Mouse (Mus musculus): ENCODE measurements around the gene Rftn2.

Gene Rftn2

DNA sequence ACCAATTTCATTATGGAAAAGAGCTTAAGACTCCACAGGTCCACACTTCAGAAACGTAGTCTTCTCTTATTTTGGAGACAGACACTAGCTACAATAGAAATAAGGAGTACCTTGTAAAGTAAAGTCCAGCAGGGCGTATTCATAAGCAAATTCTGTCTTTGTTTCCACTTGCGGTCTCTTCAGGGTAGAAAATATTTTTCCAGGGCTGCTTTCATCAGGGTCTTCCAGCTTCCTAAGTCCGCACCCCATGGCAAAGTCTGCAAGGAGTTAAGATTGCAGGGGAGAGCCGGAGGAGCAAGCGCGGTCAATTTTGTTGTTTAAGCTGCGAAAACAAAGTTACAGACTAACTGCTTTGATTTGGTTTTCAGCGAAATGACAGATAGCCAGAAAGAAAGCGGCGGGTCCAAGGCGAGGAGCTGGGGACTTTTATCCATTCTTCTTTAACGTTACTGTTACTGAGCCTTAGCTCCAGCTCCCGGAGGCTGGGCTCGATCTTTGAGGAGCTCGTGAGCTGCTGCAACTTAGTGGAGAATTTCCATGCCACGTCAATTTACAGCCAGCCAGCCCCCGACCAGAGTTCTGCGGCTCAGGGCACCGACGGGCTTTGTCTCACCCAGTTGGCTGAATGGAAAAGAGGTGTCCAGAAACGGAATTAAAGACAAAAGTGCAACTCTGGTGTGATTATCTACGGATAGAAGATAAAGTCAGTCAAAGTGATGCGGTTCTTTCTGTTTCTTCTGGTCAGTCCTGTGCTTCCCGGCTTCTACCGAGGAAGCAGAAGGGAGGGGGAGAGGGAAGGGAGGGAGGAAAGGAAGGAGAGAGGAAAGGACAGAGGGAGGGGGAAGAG is at the start of gene Rftn2:
Gene Rftn2, minus strand, starts transcription at position 772 of the 847 bp plus-strand sequence.
- no peak for DNase-seq

GRCm38 (mm10) chr1:55265447-55265846 is 38.9 kb upstream of the Rftn2 start:
- DNase-seq: no peak

- no peak for DNase-seq
These were observed 37.8 kb upstream of the Rftn2 start for GRCm38 (mm10) chr1:55264385-55264784.

DNA sequence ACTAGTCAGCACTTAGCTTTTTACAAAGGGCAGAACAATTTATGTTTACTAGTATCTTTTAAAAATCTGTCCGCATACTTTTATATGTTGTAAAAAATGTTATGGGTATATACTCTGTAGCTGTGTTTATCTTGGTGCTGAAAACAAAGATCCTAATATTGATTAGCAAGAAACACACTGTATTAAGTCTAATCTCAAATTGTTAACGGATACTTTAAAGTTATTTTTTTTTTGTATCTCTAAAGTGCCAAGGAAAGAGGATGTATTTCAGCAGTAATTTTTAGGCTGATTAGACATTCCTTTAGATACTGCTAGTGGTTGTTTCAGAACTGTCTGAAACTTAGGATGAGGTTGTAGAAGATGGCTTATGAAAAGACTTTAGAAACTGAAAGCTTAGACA is 19.8 kb upstream of the Rftn2 start:
- DNase-seq: no peak

DNA sequence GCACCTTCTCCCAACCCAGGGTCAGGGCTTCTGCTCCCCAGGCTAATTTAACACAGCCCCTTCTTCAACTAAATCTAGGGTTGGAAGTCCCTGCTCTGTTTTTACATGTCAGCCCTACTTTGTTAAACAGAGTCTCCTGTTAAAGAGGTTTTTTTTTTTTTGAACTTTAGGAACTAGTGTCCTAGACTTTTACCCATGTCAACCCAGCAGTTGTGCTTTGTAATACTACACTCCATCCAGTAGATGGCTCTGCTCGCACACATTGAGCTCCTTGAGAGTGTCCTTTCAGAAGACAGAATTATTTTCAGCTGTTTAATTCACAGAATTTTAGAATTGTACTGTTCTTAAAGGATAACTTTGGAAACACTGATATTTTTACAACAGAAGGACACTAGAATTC is 12.7 kb upstream of the Rftn2 start:
- no peak for DNase-seq

DNA sequence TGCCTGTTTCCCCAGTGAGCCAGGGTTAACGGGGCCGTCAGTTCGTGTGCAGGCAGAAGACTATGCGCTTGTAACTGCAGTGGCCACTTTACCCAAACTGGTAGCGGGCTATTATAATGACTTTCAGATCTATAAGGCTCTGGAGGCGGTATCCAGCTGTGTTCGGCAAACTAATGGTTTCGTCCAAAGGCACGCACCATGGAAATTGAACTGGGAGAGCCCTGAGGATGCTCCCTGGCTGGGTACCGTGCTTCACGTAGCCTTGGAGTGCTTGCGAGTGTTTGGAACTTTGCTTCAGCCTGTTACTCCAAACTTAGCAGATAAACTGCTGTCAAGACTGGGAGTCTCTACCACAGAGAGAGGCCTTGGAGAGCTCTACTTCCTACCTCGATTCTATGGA is 11.9 kb upstream of the Rftn2 start:
- DNase-seq: no peak

- DNase-seq: peak; percentile 36
These were observed 11.1 kb upstream of the Rftn2 start for GRCm38 (mm10) chr1:55237643-55238161.

- peak; percentile 91 for DNase-seq
These were observed 10.5 kb upstream of the Rftn2 start, which contains the start of gene Mars2 for GRCm38 (mm10) chr1:55236890-55237642. Gene Mars2, plus strand, starts transcription at chr1:55237177.

DNA sequence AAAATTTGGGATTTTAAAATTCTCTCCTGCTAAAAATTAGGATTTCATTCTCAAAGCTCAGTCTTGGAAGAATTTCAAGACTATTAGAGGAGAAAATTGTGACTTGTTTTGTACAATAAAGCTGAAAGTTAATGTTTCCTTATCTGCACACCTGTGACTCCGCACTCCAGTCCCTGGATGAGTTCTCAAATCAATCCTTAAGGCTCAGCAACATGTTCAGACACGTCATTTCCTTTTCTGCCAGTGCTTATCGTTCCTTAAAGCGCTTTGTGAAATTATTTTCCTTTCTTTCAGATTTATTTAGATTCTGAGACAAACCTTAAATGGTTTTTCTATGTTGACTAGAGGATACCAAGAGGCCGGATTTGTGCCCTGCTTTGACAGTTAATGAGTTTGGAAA is 9.9 kb upstream of the Rftn2 start:
- DNase-seq: no peak

DNA sequence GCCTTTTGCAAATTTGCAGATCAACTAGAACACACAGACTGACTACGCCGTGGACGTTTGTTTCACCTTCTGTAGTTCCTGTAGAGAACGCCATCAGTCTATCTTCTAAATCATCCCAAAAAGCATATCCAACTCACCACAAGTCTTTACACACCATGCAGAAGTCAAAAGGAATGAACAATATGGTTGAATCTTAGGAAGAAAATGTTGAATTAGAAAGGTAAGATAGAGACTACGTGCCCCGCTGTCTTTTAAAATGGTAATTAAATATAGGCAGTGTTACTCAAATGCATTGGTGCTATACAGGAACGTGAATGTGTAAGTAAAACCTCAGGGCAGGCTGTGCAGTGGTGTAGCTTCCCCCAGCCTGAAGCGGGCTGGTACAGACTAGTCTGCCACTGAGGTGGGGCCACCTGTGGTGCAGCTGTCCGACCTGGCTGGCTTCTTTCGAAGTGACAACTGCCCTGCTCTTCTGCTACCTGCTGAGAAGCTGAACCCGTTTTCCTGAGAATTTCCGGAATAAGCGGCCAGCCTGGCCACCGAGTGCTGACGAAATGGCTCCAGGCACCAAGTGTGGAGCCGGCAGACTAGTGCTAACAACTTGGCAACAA is 8.4 kb upstream of the Rftn2 start:
- no peak for DNase-seq

DNA sequence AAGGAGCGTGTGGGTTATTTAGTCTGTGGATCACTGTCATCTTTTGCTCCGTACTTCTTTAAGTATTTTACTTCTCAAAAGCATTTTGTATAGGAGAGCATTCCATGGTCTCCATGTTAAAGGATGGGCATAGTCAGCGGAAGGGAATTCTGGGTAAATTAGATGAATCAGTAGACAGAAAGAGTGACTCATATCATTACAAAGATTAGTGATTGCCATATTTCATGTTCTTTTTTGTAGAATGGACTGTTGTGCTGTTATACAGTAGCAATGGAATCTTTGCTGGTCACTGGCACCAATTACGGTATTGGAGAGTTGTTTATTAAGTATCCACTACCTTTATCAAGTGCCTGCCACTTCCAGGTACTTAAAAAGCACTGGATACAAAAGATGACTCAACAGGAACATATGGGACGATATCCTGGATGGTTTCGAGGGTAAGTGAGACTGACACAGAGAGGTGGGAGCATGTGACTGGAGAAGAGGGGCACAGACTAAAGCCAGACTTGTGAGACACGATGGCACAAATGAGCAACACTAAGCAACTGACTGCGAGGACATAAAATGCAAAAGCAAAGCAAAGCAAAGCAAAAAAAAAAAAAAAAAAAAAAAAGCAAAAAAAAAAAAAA is 1.8 kb upstream of the Rftn2 start:
- no peak for DNase-seq

- no peak for DNase-seq
These were observed 794 bp upstream of the Rftn2 start for GRCm38 (mm10) chr1:55227376-55227775.

DNA sequence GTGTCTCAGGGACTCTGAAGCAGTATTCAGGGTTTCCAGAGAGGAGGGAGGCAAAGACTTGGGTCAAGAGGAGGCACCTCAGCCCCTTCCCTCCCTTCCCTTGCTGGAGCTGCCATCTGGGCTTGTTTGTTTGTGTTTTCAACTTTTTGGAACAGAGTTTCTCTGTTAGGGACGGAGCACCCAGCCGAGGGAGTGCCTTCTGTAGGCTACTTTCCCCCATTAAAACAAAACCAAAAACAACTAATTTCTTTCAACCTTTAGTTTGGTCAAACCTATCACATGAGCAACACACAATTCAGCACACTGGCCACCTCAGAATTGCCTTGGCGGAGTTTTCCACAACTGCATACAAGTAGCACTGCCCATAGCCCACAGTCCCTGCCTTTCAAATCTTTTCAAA is 1.2 kb downstream of the Rftn2 start:
- DNase-seq: no peak

DNA sequence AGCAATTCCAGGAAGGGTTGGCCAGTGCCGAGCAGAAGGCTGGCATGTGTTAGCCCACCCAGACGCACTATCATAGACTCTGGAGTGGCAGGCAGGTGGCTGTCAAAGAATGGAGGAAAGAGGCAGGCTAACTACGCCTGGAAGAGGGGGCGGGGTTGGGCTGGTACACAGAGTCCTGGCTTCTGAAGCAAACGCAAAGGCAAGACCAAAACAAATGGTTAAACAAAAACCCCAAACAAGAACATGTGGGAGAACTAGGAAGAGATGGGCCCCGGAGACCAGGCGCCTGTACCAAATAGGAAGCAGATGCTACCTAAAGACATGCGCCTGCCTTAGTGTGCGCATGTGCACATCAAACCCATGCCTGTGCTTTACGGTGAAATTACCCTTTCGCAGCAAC is 2.5 kb downstream of the Rftn2 start:
- DNase-seq: no peak

- no peak for DNase-seq
These were observed 3.6 kb downstream of the Rftn2 start for GRCm38 (mm10) chr1:55223026-55223425.

- no peak for DNase-seq
These were observed 5.2 kb downstream of the Rftn2 start for GRCm38 (mm10) chr1:55221352-55221751.

- DNase-seq: no peak
These were observed 9.4 kb downstream of the Rftn2 start for GRCm38 (mm10) chr1:55217191-55217590.

DNA sequence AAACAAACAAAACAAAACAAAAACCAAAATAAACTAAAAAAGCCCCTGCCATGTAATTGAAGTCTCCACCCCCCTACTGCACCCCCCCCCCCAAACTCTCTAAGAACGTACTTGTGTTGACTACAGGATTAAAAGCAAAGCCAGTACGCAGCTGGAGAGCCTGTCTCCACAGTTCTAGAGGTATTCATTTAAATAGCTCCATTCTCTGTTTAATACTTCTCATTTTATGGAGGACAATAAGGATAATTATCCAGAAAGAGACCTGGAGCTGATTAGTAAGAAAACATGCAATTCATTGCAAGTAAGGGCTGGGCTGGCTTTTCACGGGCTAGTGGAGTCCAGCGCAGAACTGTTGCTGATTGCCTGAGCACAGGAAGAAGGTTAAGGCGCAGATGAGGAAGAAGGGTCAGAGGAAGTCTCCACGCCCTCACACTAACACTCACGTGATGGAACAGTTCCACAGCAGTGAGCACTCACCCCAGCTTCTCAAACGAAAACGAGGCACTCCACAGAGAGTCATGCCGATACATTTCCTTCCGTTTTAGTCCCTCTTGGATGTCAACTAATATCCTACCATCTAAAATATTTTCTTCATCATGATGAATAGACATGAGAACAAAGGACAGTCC is 11.3 kb downstream of the Rftn2 start:
- DNase-seq: no peak

DNA sequence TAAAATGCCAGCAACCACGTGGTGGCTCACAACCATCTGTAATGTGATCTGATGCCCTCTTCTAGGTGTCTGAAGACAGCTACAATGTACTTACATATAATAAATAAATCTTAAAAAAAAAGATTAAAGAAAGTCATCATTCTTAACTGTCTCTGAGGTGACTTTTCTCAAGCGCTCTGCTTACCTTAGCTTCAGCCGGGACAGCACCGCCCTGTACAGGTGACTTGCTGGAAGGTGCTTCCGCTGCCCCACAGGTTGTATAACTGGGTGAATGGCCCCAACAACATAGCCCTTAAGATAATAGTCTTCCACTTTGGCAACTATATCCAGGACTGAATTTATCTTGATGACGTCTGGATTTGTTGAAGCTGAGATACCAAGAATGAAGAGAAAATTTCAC is 12.6 kb downstream of the Rftn2 start:
- no peak for DNase-seq

- DNase-seq: no peak
These were observed 13.1 kb downstream of the Rftn2 start for GRCm38 (mm10) chr1:55213475-55213874.

GRCm38 (mm10) chr1:55212771-55213170 is 13.8 kb downstream of the Rftn2 start:
- DNase-seq: no peak

DNA sequence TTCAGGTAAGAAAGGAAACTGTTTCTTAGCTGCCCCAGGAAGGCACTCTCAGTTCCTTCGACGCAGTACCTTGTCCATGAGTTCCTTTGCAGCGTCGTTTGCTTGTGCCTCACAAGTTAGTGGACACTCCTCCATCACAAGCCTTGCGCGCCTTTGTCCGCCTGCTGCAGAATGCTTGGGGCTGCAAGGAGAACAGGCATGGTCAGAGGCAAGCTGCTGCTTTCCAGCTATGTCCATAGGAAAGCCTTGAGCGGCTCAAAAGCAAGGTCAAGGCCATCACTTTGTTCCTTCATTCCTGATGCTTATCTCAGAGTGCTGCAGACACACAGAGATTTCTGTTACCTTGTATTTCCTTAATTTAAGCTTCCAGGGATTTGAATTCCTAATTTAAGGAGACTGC is 15.5 kb downstream of the Rftn2 start:
- no peak for DNase-seq

Data from cerebellum, adult 8-10 months (tissue).